Mouse (Mus musculus): ENCODE data around the gene Qser1.

DNA sequence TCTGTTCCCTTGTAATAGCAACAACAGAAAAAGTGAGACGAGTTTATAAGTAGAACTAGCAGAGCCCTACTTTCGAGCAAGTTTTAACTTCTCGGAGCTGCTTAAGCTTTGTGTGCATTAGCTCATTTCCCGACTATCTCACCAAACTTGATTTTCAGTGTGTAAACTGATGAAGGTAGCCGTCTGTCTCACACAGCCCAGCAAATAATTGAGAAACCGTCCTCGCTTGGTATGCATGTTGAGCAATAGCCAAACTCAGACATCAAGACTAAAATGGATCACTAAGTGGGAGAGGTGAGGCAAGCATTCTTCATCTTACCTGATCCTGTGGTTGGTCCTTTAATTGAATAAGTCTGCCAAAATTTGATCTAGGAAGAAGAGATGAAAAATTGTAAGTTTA is 25.2 kb upstream of the Qser1 start:
- no peak for TF ChIP-seq CTCF (IDR thresholded peaks at IDR 0.05; ENCODE audit: borderline replicate concordance, insufficient read depth, low read depth, low read length)
- no peak for TF ChIP-seq POLR2A (IDR thresholded peaks at IDR 0.05; ENCODE audit: borderline replicate concordance, insufficient read depth, low read length)

Measured in cerebellum, adult 2 months (tissue).